Mouse (Mus musculus) limb, embryonic 12.5 days (tissue): ENCODE data around the gene Abcc1. TPM values are rescaled to one million over a fixed set of nuclear protein-coding genes. Genes with fewer than 3 reads are reported as not detected.

Source experiments
- ATAC-seq: fragments of 200-750 bp; cut with Nextera tagmentation; 2 replicates; pipeline ENCODE4 v1.8.0; 2017; ENCODE audit warnings: low read depth, moderate TSS enrichment; ENCODE audit not compliant: insufficient number of reproducible peaks, insufficient read depth, low FRiP score, low TSS enrichment
- H3K27ac ChIP-seq: fragments of 300-500 bp; sonication (generic); 2 replicates; pipeline ENCODE4 v1.5.1; 2016; ENCODE audit warnings: mild to moderate bottlenecking, moderate library complexity
- H3K27me3 ChIP-seq: fragments of 300-500 bp; sonication (generic); 2 replicates; pipeline ENCODE4 v1.6.1; 2016; ENCODE audit warnings: mild to moderate bottlenecking, moderate library complexity
- H3K36me3 ChIP-seq: fragments of 300-500 bp; sonication (generic); 2 replicates; pipeline ENCODE4 v1.6.1; 2016; ENCODE audit warnings: mild to moderate bottlenecking, moderate library complexity
- H3K4me1 ChIP-seq: fragments of 300-500 bp; sonication (generic); replicated peaks from 2 replicates; pipeline ENCODE4 v1.6.1; 2016
- H3K4me2 ChIP-seq: fragments of 300-500 bp; sonication (generic); 2 replicates; pipeline ENCODE4 v1.6.1; 2016; ENCODE audit warnings: mild to moderate bottlenecking, moderate library complexity
- H3K4me3 ChIP-seq: fragments of 300-500 bp; sonication (generic); replicated peaks from 2 replicates; pipeline ENCODE4 v1.5.1; 2016; ENCODE audit warnings: mild to moderate bottlenecking
- H3K9ac ChIP-seq: fragments of 300-500 bp; sonication (generic); replicated peaks from 2 replicates; pipeline ENCODE4 v1.6.1; 2016; ENCODE audit warnings: mild to moderate bottlenecking, moderate library complexity
- H3K9me3 ChIP-seq: fragments of 300-500 bp; sonication (generic); 2 replicates; pipeline ENCODE4 v1.6.1; 2016; ENCODE audit warnings: mild to moderate bottlenecking, moderate library complexity
- WGBS: fragments of 180-500 bp; shearing (Covaris S2); methylation state at CpG from one replicate; pipeline ENCODE4 v1.1.7; 2016; 5-methylcytosine and 5-hydroxymethylcytosine counted together
- polyA plus RNA-seq: library from polyadenylated mRNA; unstranded; fragments of >200 nt; fragmentation: Nextera tagmentation; extraction: Ambion mirVana; gene quantifications from 2 replicates; pipeline ENCODE4 v1.2.1, GENCODE M21; 2016

Gene Abcc1
- 9.6 and 12.3 TPM in 2 replicates for polyA plus RNA-seq

DNA sequence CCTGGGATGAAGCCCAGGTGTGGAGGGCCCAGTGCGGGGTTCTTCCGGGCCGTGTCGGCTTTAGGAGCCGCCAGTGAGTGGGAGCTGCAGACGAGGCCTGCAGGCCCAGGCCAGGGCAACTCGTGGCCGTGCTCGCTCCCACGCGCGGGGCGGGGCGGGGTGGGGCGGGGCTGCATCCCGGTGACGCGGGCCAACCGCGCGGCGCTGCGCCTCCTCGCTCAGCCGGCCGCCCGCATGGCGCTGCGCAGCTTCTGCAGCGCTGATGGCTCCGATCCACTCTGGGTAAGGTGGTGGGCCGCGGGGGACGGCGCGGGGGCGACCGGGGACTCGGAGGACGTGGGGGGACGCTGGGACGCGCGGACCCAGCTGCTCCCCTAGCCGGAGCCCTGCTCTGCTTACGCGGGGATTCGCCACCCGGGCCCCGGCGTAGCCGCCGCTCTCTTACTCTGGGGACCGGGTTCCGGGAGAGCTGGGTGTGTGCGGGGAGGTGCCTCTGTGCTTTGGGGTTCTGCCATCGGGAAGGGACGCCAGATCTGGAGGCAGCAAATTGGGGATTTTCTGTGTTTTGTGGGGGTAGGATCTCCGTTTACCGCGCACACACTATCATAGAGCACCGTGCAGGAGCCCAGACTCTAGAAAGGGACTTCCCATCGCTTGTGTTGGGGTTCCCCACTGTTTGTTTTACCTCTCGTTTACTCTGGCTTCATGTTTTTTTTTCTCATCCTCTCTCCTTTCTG is at the start of gene Abcc1:
Gene Abcc1 (plus strand): TSS at position 197 of the 737 bp plus-strand sequence.
- peak; percentile 95 for ATAC-seq
- Histone ChIP-seq H3K9me3 (no peaks in the 10 kb centered on the region), H3K4me3 (peak within 1 kb of the TSS; percentile 82), H3K27ac (peak within 1 kb of the TSS; percentile 66), H3K4me2 (peak within 1 kb of the TSS; percentile 86), H3K27me3 (no peaks in the 10 kb centered on the region), H3K9ac (peak within 1 kb of the TSS; percentile 82), H3K36me3 (no peaks in the 10 kb centered on the region), H3K4me1 (peaks cover 15% of the 10 kb centered on the region)
- WGBS, result under 1% methylated on average over 44 of the region's 64 CpGs

DNA sequence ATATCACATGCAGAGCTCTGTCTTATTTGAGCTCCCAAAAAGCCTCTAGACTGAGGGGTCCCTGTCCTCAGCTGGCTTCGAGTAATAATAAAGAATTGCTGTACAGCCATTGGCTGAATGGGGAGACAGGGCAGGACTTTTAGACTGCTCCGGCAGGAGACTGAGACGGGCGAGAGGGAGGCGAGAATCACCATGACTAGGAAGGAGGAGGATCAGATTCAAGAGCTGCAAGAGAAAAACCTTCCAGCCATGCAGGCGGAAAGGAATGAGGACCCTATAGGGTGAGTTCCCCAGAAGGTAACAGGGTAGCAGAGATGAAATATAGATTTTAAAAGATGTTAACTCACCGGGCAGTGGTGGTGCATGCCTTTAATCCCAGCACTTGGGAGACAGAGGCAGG is 48.4 kb upstream of the Abcc1 start:
- peaks cover 58% of the 10 kb centered on the region for H3K36me3 ChIP-seq
- H3K9ac ChIP-seq, result no peak overlapping the region
- no peaks in the 10 kb centered on the region for H3K27me3 ChIP-seq
- H3K4me1 ChIP-seq, result peaks cover 15% of the 10 kb centered on the region
- 90% methylated on average over 7 of the region's 7 CpGs for WGBS
- no peaks in the 10 kb centered on the region for H3K9me3 ChIP-seq
- no peak for ATAC-seq
- H3K4me3 ChIP-seq, result no peak overlapping the region
- no peak overlapping the region for H3K27ac ChIP-seq
- H3K4me2 ChIP-seq, result no peak overlapping the region

DNA sequence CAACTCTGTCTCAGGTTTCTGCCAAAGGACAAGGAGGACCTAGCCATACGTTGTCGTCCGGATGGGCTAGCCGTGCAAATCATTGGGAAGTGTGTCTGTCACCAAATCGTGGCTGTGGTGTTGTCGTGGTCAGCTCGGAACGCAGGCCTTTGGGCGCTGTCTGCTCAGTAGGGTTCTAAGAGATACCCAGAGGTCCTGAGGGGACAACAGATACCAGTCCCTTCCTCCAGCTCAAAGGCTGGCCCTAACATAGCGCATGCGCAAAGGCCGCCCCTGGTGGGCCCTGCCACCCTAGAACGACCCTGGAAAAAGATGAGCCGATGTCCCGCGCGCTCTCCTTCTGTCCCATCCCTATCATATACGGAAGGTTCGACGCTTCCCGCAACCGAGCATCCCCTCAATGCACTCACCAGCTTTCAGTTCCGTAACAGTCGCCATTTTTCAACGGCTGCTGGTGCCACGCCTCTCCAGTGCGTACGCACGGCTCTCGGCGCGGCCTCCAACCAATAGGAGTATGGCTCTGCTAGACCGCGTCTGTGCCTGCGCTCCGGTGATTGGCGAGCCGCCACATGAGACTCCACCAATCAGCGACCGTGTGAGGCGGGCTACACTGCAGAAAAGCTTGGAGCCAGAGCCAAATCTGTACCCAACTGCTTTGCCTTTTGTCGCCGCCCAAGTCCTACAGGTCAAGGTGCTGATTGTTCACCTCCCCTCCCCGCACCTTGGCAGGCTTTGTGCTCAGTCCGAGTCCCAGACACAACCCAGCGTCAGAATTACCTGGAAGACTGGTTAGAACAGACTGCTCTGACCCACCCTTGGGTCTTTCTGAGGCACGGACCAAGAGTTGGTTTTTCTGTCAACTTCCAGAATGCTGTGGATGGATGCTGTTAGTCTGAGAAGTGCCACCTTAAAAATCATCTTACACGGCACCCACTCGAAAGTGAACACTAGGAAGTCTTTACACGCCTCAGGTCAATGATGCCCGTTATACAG is 44.2 kb upstream of the Abcc1 start, which contains the start of gene Fopnl:
Gene Fopnl (minus strand): TSS at position 522 of the 993 bp plus-strand sequence.
- Histone ChIP-seq H3K27me3 (peaks cover 6% of the 10 kb centered on the region; the same call in 1 of the 2 replicates), H3K4me2 (peak within 1 kb of the TSS; percentile 69), H3K36me3 (peaks cover 18% of the 10 kb centered on the region), H3K4me3 (peak within 1 kb of the TSS; percentile 79), H3K9me3 (no peaks in the 10 kb centered on the region), H3K27ac (peak within 1 kb of the TSS; percentile 79), H3K9ac (peak within 1 kb of the TSS; percentile 81), H3K4me1 (peaks cover 15% of the 10 kb centered on the region)
- WGBS, result 5% methylated on average over 51 of the region's 51 CpGs
- peak; percentile 100 for ATAC-seq

DNA sequence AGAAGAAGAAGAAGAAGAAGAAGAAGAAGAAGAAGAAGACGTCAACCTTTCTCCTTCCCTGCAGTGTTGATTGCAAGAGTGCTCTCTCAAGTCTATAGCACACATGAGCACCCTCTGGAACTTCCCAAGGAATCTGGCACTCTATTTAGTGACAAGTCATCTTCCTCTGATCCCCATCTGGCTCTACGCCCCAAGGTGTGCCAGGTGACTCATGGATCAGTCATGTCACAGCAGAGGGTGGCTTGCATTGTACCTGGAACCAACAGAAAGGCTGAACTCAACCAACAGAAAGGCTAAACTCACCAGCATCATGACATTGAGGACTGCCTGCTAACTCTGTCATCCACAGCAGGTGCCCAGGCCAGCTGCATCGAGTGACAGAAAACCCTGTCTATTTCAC is 41.7 kb upstream of the Abcc1 start:
- 90% methylated on average over 3 of the region's 3 CpGs for WGBS
- no peak overlapping the region for H3K27ac ChIP-seq
- H3K4me1 ChIP-seq, result peaks cover 15% of the 10 kb centered on the region

DNA sequence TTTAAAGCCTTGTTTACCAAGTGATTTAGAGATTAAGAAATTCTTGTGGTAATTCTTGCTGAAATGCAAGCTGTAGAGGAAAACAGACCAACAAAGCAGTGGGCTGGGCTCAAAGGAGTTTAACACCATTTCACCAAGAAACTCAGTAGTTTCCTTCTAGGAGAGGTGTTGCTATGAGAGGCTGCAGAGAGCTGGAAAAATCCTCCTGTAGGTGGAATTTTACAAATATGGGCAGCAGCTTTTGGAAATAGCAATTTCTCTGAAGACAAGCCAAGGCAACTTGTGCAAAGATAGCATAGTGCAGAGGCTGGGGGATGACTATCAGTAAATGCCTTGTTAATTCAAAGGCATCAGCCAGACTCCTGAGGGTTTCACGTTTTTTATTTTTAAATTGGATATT is 40.9 kb upstream of the Abcc1 start:
- Histone ChIP-seq H3K4me3 (no peak overlapping the region), H3K36me3 (no peaks in the 10 kb centered on the region), H3K27ac (no peak overlapping the region), H3K27me3 (peaks cover 6% of the 10 kb centered on the region; the same call in 1 of the 2 replicates), H3K9ac (no peak overlapping the region), H3K4me1 (peaks cover 12% of the 10 kb centered on the region), H3K4me2 (no peak overlapping the region), H3K9me3 (no peaks in the 10 kb centered on the region)
- ATAC-seq, result no peak
- WGBS, result 38% methylated on average over 1 of the region's 1 CpGs

More for the DNA sequence above, 41.7 kb upstream of the Abcc1 start:
- Histone ChIP-seq H3K4me2 (no peak overlapping the region), H3K9ac (no peak overlapping the region), H3K27me3 (peaks cover 6% of the 10 kb centered on the region; the same call in 1 of the 2 replicates), H3K9me3 (no peaks in the 10 kb centered on the region), H3K4me3 (no peak overlapping the region), H3K36me3 (0 out of 2 replicates have a peak, but pooled peaks cover 2% of the 10 kb centered on the region)
- ATAC-seq, result no peak

DNA sequence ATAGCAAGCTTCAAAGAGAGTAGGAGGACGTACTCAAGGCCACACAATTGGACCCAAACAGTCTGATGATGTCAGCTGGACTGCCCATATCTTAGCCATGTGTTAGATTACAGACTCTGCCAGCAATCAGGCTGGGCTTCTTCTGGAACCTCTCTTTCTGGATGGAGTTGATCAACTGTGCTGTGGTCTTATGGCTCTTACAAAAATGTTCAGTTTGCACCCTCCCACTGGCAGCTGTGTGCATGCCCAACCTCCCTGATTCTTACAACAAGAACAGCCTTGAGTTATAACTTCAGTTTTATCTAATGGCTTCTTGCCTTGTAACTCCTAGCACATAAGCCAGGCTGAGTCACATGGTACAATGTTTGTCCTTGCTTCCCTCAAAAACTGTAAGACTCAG is 33.2 kb upstream of the Abcc1 start:
- Histone ChIP-seq H3K9ac (no peak overlapping the region), H3K4me1 (no peaks in the 10 kb centered on the region)
- 76% methylated on average over 1 of the region's 1 CpGs for WGBS

DNA sequence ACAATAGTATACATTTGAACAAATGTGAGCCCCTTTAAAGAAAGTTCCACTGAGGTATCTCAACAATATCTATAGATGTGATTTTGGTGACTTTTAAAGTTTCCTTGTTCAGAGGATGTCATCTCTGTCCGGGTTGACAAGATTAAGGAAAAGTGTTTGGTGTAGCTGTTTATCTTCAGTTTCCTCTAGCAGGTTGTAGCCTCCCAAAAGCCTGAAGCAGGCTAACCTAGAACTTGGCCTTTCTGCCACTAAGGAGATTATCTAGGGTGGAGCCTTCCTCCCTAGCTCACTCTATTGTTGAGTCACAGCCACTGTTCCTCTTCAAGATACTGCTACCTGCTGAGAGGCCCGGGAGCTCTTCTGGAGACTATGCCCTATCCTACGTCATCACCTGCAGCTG is 16.4 kb upstream of the Abcc1 start:
- H3K4me3 ChIP-seq, result no peak overlapping the region
- no peaks in the 10 kb centered on the region for H3K9me3 ChIP-seq
- H3K4me2 ChIP-seq, result no peak overlapping the region
- ATAC-seq, result no peak
- 78% methylated on average over 3 of the region's 3 CpGs for WGBS
- no peaks in the 10 kb centered on the region for H3K4me1 ChIP-seq
- no peak overlapping the region for H3K9ac ChIP-seq
- H3K36me3 ChIP-seq, result no peaks in the 10 kb centered on the region
- no peak overlapping the region for H3K27ac ChIP-seq
- H3K27me3 ChIP-seq, result no peaks in the 10 kb centered on the region

More for the DNA sequence above, 33.2 kb upstream of the Abcc1 start:
- H3K27me3 ChIP-seq, result peaks cover 3% of the 10 kb centered on the region; the same call in 1 of the 2 replicates
- H3K4me2 ChIP-seq, result no peak overlapping the region
- H3K27ac ChIP-seq, result no peak overlapping the region
- no peak overlapping the region for H3K4me3 ChIP-seq
- H3K9me3 ChIP-seq, result no peaks in the 10 kb centered on the region
- no peak for ATAC-seq
- no peaks in the 10 kb centered on the region for H3K36me3 ChIP-seq

DNA sequence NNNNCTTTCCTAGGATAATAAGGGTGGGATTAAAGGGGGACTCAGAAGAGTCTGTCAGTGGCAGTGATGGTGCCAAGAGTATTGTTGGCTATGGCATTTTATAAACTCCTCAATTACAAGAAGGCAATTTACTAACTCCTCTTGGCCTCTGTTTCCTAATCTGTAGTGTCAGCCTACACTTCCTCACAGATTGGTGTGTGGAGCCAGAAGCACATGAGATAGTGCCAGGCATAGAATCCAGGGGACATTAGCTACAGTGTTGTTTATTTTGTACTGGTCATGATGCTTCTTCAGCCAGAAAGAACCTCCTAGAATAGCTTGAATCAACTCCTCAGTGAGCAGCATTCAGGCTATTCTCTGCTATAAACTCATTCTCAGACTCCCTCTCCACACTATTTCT is 9.8 kb upstream of the Abcc1 start:
- no peaks in the 10 kb centered on the region for H3K9me3 ChIP-seq
- ATAC-seq, result no peak
- H3K27me3 ChIP-seq, result no peaks in the 10 kb centered on the region
- H3K9ac ChIP-seq, result no peak overlapping the region
- H3K4me1 ChIP-seq, result no peaks in the 10 kb centered on the region
- no peak overlapping the region for H3K27ac ChIP-seq
- H3K36me3 ChIP-seq, result no peaks in the 10 kb centered on the region
- H3K4me3 ChIP-seq, result no peak overlapping the region
- no peak overlapping the region for H3K4me2 ChIP-seq

DNA sequence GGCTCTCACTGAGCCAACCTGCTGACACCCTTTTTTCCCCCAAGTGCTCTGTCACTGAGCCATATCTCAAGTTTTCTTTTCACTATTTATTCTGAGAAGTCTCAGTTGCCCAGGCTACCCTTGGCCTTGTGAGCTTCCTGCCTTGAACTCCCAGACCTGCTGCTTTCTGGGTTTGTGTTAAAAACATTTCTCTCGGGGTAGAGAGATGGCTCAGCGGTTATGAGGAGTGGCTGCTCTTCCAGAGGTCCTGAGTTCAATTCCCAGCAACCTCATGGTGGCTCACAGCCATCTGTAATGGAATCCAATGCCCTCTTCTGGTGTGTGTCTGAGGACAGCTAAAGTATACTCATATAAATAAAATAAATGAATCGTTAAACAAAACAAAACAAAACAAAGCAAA is 9.1 kb upstream of the Abcc1 start:
- Histone ChIP-seq H3K36me3 (no peaks in the 10 kb centered on the region), H3K27ac (no peak overlapping the region), H3K4me3 (no peak overlapping the region), H3K9me3 (no peaks in the 10 kb centered on the region), H3K27me3 (no peaks in the 10 kb centered on the region), H3K9ac (no peak overlapping the region), H3K4me2 (no peak overlapping the region), H3K4me1 (no peaks in the 10 kb centered on the region)
- WGBS, result 82% methylated on average over 3 of the region's 3 CpGs
- ATAC-seq, result no peak

DNA sequence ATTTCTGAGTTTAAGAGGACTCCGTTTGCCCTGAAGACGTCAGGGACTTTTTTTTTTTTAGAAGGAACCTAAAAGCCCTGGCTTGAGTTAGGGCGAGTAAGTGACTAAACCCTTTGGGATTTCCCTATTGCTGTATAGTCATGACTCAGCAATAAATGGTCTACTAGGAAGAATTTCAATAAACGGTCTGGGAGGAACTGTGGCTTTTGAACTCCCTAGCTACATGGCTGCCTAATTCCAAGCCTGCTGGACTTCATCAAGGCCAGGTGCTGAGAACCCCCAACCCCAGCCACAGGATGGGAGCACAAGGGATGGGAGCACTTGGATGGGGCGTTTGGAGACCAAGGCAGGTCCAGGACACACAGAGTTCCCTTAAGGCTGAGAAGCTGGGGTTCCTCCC is 8.7 kb upstream of the Abcc1 start:
- WGBS, result 67% methylated on average over 5 of the region's 5 CpGs

DNA sequence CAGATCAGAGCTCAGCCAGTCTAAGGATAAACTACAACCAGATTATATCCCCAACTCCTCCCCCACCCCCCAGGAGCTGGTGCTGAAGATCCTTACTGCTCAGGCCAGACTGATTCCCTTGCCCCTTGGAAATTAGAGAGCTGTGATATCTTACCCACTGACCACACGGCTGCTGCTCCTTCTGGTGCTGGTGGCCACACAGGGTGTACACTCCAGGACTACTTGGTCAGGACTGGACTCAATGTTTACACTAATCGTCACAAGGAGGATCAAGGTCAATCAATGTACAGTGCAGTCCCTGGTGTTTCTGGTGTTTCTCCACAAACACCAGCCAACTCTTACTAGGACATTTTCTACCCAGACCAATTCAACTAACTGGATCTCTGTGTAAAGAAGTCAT is 3.5 kb upstream of the Abcc1 start:
- Histone ChIP-seq H3K27ac (no peak overlapping the region), H3K9ac (no peak overlapping the region), H3K9me3 (no peaks in the 10 kb centered on the region), H3K36me3 (no peaks in the 10 kb centered on the region), H3K27me3 (no peaks in the 10 kb centered on the region), H3K4me3 (no peak overlapping the region), H3K4me2 (no peak overlapping the region), H3K4me1 (peaks cover 15% of the 10 kb centered on the region)
- WGBS, result 69% methylated on average over 2 of the region's 2 CpGs
- no peak for ATAC-seq

More for the DNA sequence above, 8.7 kb upstream of the Abcc1 start:
- no peak for ATAC-seq
- Histone ChIP-seq H3K4me1 (no peaks in the 10 kb centered on the region), H3K4me2 (no peak overlapping the region), H3K9me3 (no peaks in the 10 kb centered on the region), H3K4me3 (no peak overlapping the region), H3K9ac (no peak overlapping the region), H3K27ac (no peak overlapping the region), H3K27me3 (no peaks in the 10 kb centered on the region), H3K36me3 (no peaks in the 10 kb centered on the region)
